Mouse (Mus musculus): ENCODE data around the gene Gm34302.

Gene Gm34302

DNA sequence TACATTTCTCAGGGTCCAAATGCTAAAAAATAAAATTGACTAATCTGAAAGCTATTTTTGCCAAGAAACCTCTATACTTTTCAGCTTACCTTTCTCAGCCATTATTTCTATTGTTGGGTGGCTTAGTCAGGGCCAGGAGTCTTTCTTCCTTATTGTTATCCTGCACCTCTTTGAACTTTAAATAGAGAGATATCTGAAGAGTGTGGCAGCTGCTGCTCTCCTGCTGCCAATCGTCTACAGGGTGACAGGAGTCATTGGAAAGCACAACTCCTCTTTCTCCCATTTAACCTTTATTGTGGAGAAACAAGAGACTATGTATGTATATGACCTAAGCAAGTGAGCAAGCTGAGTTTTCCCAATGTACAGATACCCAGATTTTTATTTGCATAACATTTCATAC is at the start of gene Gm34302:
Gene Gm34302, minus strand, starts transcription at position 154 of the 400 bp plus-strand sequence.
- no peak for DNase-seq

- DNase-seq, result no peak
Measured at GRCm38 (mm10) chr3:63531847-63532246, 48.2 kb upstream of the Gm34302 start.

DNA sequence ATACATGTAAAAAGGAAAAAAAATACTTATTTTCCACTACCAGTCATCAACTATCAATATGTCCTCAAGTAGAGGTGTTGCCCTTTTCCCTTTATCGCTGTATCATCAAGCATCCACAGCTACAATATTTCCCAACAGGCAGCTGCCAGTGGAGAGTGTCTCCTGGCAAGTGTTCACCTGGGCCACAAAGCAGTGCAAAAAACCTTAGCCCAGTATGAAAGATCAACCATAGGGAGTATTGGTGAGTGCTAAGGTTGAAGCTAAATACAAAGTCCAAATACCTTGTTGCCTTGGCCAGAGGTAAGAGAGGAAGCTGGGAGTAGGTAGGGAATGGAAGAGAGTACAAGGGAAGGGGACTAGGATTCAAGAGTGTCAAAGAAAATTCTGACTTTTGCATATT is 34.0 kb upstream of the Gm34302 start:
- DNase-seq, result no peak

DNA sequence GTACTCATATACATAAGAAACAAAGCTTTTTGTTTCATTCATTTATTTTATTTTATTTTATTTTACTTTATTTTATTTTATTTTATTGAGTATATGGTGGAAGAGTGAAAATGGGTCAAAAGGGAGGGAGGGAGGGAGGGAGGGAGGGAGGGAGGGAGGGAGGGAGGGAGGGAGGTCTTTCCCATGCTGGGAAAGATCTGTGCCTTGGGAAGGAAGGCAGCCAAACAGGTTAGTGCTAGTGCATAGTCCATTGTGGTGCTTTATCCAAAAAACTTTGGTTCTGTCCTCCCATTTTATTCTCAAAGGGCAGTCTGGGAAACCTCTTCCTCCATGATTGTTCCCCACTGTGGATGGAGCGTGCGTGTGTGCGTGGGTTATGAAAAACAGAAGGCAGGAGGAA is 32.6 kb upstream of the Gm34302 start:
- peak in 1 of 2 experiments; percentile 3 for DNase-seq

DNA sequence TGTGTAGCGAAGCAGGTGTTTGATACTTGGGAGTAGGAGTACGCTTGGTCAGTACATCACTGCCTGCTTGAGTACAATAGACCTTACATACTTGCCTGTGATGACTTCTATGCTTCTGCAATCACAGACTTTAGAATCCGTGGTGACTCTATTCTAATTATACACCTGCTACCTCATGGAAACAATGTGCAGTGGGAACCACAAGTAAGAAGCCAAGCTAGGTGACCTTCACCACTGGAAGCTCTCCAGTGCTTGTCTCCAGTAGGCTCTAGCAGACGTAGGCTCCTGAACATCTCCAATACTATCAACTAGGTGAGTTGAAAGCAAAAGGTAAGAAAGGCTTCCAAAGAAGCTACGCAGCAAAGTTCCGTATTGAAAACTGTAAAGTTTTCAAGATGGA is 27.6 kb upstream of the Gm34302 start:
- no peak for DNase-seq

GRCm38 (mm10) chr3:63509484-63509883 is 25.8 kb upstream of the Gm34302 start:
- DNase-seq, result no peak

DNA sequence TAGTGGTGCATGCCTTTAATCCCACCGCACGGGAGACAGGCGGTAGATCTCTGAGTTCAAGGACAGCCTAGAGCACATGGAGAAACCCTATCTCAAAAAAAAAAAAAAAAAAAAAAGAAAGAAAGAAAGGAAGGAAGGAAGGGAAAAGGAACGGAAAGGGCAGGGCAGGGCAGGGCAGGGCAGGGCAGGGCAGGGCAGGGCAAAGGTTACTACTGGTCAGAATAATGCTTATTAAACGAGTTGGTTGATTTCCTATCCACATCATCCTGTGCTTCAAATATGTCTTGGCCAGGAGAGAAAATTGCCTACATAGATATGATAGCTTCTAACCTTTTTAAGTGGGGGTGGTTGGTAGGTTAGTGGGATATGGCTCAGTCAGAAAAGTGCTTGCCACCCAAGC is 25.2 kb upstream of the Gm34302 start:
- no peak for DNase-seq

DNA sequence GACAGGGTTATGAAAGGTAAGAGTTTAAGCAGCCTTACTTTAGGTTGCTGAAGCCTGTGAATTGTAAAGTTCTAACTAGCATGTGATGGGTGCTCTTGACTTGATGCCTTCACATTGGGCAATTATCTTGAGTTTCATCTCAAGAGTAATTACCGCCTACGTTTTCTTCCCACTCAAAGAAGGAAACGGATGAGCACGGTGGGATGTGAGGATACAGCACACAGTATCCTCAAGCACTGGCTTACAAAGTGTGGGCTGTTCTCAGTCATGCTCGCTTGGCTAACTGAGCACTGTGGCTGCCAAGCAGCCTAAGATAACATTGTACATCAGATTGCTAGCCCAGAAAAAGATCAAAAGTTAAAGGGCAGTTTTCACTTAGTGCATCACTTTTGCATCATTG is 20.8 kb upstream of the Gm34302 start:
- no peak for DNase-seq

DNA sequence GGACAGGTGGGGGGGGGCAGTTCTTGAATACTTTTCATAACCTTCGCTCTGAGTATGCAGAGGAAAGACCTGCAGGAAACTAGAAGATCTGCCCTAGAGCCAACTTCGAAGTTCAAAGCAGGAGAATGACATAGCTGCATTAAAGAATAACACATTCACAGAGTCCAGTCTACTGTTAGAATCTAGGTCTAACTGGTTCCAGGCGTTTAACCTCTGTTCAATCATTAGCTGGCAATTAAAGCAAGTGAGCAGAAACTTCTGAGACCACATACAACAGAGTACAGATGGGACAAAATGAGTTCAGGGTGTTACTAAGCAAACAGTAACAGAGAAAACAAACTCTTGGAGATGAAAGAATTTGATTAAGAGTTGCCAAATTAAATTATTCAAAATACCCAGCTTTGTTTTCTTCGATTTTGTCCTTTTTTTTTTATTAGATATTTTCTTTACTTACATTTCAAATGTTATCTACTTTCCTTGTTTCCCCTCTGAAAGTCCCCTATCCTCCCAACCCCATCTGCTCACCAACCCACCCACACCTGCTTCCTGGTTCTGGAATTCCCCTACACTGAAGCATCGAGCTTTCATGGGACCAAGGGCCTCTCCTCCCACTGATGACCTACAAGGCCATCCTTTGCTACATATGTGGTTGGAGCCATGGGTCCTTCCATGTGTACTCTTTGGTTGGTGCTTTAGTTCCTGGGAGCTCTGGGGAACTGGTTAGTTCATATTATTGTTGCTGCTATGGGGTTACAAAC is 11.1 kb upstream of the Gm34302 start:
- no peak for DNase-seq

DNA sequence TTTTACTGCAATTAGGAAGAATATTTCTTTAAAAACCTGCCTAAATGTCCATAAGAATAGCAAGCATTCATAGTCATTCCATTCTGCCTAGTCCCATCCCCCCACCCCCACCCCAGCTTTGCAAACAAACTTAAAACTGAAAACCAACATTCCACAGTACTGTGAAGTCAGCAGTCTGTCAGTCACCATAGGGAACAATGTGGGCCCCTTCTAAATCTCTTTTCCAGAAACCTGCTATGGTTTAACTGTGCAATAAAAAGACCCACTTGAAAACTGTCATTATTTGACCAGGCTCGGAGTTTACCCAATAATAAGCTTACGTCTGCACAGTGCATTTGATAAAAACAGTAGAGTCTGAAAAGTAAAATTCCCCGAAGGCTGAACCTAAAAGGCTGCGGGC is 9.9 kb upstream of the Gm34302 start:
- DNase-seq, result no peak

DNA sequence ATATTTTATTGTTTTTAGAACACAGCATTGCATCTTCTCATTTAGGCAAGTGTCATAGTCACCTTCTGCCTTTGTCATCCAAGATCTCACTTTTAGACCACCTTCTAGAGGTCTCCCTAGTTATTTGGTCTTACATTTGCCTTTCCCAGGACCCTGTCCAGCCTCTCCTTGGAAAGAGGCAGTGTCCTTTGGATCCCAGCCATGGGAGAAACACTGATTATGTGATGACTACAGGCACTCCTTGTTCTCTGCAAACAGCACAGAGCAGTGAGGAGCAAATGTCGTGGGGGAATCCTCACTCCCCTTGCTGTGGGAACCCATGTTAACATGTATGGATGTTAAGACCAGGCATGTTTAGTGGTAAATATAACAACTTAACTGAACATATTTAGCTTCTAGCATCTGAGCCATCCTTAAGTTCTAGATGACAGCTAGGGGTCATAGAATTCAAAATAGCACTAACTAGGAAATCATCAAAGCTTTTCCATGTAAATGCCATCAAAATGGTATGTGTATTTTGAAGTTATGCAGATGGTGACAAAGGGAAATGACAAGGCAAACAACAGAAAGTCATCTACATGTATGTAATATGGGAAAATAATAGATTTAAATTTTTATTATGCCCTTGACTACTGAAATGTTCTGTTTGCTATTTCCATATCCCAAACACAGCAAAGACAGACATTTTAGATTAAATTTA is 43.1 kb downstream of the Gm34302 start:
- no peak for DNase-seq

DNA sequence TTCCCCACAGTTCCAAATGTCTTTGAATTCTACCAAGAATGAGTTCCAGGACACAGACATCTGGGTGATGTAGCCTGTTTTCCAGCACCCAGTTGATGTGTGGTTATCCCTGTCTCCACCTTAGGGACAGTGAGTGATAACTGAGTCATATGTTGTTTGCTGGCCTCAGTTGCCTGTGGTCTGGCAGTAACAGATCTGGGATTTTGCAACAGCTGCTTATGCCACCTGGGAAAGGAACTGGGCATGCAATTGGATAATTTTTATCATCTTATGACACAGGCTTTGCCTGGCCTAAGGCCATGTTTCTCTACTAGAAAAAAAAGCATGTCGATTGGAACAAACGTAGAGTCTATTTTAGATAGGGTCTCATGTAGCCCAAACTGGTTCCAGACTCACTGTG is 43.9 kb downstream of the Gm34302 start:
- DNase-seq, result no peak

- no peak for DNase-seq
Measured at GRCm38 (mm10) chr3:63438898-63439297, 44.8 kb downstream of the Gm34302 start.
